Mouse (Mus musculus) midbrain, embryonic 14.5 days (tissue): ENCODE data around the gene Chl1. TPM values are rescaled to one million over a fixed set of nuclear protein-coding genes. Genes with fewer than 3 reads are reported as not detected.

Experiments
- ATAC-seq: fragments of 200-750 bp; cut with Nextera tagmentation; 2 replicates; pipeline ENCODE4 v1.8.0; 2017; ENCODE audit warnings: moderate number of reproducible peaks, moderate library complexity; ENCODE audit not compliant: low FRiP score, low TSS enrichment
- DNase-seq: peaks from one replicate; pipeline ENCODE4 v3.0.0-alpha.2; 2015
- H3K27ac ChIP-seq: fragments of 300-500 bp; sonication (generic); replicated peaks from 2 replicates; pipeline ENCODE4 v1.5.1; 2014; ENCODE audit warnings: mild to moderate bottlenecking, low read depth, low read length, moderate library complexity
- H3K27me3 ChIP-seq: fragments of 300-500 bp; sonication (generic); 2 replicates; pipeline ENCODE4 v1.6.1; 2014; ENCODE audit warnings: low read length, control low read depth, mixed read lengths; ENCODE audit not compliant: control insufficient read depth, insufficient read depth
- H3K36me3 ChIP-seq: fragments of 300-500 bp; sonication (generic); 2 replicates; pipeline ENCODE4 v1.6.1; 2014; ENCODE audit warnings: low read length, control low read depth; ENCODE audit not compliant: control insufficient read depth, insufficient read depth
- H3K4me1 ChIP-seq: fragments of 300-500 bp; sonication (generic); 2 replicates; pipeline ENCODE4 v1.6.1; 2014; ENCODE audit warnings: mild to moderate bottlenecking, antibody characterized with exemption, low read length, control low read depth; ENCODE audit not compliant: control insufficient read depth, insufficient read depth
- H3K4me2 ChIP-seq: fragments of 300-500 bp; sonication (generic); 2 replicates; pipeline ENCODE4 v1.6.1; 2014; ENCODE audit warnings: mild to moderate bottlenecking, low read length, moderate library complexity
- H3K4me3 ChIP-seq: fragments of 300-500 bp; sonication (generic); replicated peaks from 2 replicates; pipeline ENCODE4 v1.5.1; 2014; ENCODE audit warnings: low read depth, low read length
- H3K9ac ChIP-seq: fragments of 300-500 bp; sonication (generic); replicated peaks from 2 replicates; pipeline ENCODE4 v1.6.1; 2014; ENCODE audit warnings: mild to moderate bottlenecking, low read length, moderate library complexity
- H3K9me3 ChIP-seq: fragments of 300-500 bp; sonication (generic); 2 replicates; pipeline ENCODE4 v1.6.1; 2016; ENCODE audit warnings: low read length, control low read depth, mixed read lengths; ENCODE audit not compliant: control insufficient read depth
- WGBS: fragments of 180-500 bp; shearing (Covaris S2); extraction: QIAGEN DNeasy Blood & Tissue Kit; methylation state at CpG from one replicate; pipeline ENCODE4 v1.1.7; 2014; 5-methylcytosine and 5-hydroxymethylcytosine counted together
- polyA plus RNA-seq: library from polyadenylated mRNA; unstranded; fragments of >200 nt; fragmentation: Nextera tagmentation; extraction: Ambion mirVana; gene quantifications from 2 replicates; pipeline ENCODE4 v1.2.1, GENCODE M21; 2014

Chl1 gene
- polyA plus RNA-seq, 1 experiment from 2014 or later: 146 TPM

DNA sequence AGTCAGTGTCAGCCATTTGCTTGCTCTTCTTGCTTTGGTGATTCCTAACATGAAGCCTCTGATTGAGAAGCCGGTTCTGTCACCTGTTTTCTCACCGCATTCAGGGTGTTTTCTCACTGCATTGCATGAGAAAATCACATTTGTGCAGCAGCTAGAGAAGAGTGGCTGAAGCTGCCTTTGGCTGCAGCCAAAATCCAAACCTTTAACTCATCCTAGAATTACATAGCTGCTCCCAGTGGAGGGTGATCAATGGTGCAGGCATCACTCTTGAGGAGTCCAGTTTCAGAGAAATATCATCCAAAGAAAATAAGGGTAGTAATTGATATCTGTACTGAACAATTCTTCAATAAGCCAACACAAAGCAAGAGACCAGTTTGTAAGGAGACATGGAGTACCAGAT is 154.8 kb downstream of the Chl1 start:
- no peak overlapping the region for H3K9ac ChIP-seq
- H3K4me3 ChIP-seq: no peak overlapping the region
- H3K4me2 ChIP-seq: no peak overlapping the region
- H3K4me1 ChIP-seq: no peaks in the 10 kb centered on the region
- H3K27ac ChIP-seq: peak overlapping the region; percentile 67
- H3K27me3 ChIP-seq: no peaks in the 10 kb centered on the region
- DNase-seq (no peak), ATAC-seq (no peak)
- H3K9me3 ChIP-seq: no peaks in the 10 kb centered on the region
- 79% methylated on average over 2 of the region's 2 CpGs for WGBS
- H3K36me3 ChIP-seq: peaks cover 6% of the 10 kb centered on the region; the same call in 1 of the 2 replicates

- Histone ChIP-seq H3K4me2 (no peak overlapping the region), H3K27ac (peak overlapping the region; percentile 67), H3K4me1 (no peaks in the 10 kb centered on the region), H3K36me3 (peaks cover 6% of the 10 kb centered on the region; the same call in 1 of the 2 replicates), H3K27me3 (no peaks in the 10 kb centered on the region), H3K4me3 (no peak overlapping the region), H3K9me3 (no peaks in the 10 kb centered on the region), H3K9ac (no peak overlapping the region)
- WGBS: 60% methylated on average over 9 of the region's 9 CpGs
- no peak for ATAC-seq
- peak; percentile 34 for DNase-seq
Observed at GRCm38 (mm10) chr6:103665677-103666316, 155.4 kb downstream of the Chl1 start.

- Histone ChIP-seq H3K27me3 (no peaks in the 10 kb centered on the region), H3K36me3 (peaks cover 15% of the 10 kb centered on the region), H3K4me2 (no peak overlapping the region), H3K4me1 (0 out of 2 replicates have a peak, but pooled peaks cover 2% of the 10 kb centered on the region), H3K9me3 (no peaks in the 10 kb centered on the region), H3K27ac (no peak overlapping the region), H3K4me3 (no peak overlapping the region), H3K9ac (no peak overlapping the region)
- 94% methylated on average over 3 of the region's 3 CpGs for WGBS
- DNase-seq (no peak), ATAC-seq (no peak)
Observed at GRCm38 (mm10) chr6:103673111-103673510, 162.7 kb downstream of the Chl1 start.

- DNase-seq (peak; percentile 29), ATAC-seq (no peak)
- H3K4me2 ChIP-seq: no peak overlapping the region
- no peaks in the 10 kb centered on the region for H3K9me3 ChIP-seq
- H3K9ac ChIP-seq: no peak overlapping the region
- H3K4me3 ChIP-seq: no peak overlapping the region
- H3K36me3 ChIP-seq: peaks cover 11% of the 10 kb centered on the region
- no peak overlapping the region for H3K27ac ChIP-seq
- H3K27me3 ChIP-seq: no peaks in the 10 kb centered on the region
- 66% methylated on average over 6 of the region's 6 CpGs for WGBS
- 0 out of 2 replicates have a peak, but pooled peaks cover 2% of the 10 kb centered on the region for H3K4me1 ChIP-seq
Observed at GRCm38 (mm10) chr6:103674332-103674731, 163.9 kb downstream of the Chl1 start.

DNA sequence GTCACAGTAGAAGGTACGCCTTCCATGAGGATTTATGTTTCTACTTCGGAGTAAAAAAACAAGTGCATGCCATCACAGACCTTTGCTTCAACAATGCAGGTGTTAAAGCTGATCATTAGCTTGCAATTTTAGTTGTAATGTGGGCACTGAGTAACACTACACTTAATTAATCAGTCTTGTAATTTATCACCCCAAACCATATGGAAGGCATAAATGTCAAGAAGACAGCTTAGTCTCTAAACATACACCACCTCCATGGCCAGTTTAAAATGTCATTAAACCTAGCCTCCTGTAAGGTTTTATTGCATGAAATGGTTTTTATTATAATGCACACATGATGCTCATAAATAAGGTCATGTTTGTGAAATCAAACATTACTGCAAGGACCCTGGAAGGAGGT is 164.8 kb downstream of the Chl1 start:
- no peaks in the 10 kb centered on the region for H3K9me3 ChIP-seq
- no peak overlapping the region for H3K4me3 ChIP-seq
- no peak overlapping the region for H3K4me2 ChIP-seq
- ATAC-seq (no peak), DNase-seq (no peak)
- H3K36me3 ChIP-seq: peaks cover 11% of the 10 kb centered on the region
- 98% methylated on average over 2 of the region's 2 CpGs for WGBS
- H3K9ac ChIP-seq: no peak overlapping the region
- H3K4me1 ChIP-seq: 0 out of 2 replicates have a peak, but pooled peaks cover 2% of the 10 kb centered on the region
- H3K27me3 ChIP-seq: no peaks in the 10 kb centered on the region
- H3K27ac ChIP-seq: no peak overlapping the region

DNA sequence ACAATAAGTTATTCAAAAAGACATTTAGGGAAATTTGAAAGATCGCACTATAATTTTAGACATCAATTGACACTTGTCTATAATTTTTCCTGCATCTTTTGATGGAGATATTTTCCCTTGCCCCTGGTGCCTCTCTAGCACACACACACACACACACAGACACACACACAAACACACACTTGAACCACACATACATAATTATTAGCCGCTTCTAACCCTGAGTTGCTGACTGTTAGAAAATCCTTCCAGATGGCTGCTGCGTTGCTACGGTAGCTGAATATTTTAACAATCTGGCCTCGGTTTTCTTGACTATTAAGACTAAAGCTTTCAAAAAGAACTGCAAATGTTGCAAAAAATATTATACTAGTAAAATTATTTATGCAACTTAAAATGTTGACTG is 166.3 kb downstream of the Chl1 start:
- DNase-seq (peak; percentile 54), ATAC-seq (no peak)
- Histone ChIP-seq H3K36me3 (peaks cover 9% of the 10 kb centered on the region), H3K9ac (no peak overlapping the region), H3K4me1 (0 out of 2 replicates have a peak, but pooled peaks cover 2% of the 10 kb centered on the region), H3K9me3 (no peaks in the 10 kb centered on the region), H3K27ac (no peak overlapping the region), H3K27me3 (no peaks in the 10 kb centered on the region), H3K4me3 (no peak overlapping the region), H3K4me2 (no peak overlapping the region)
- 31% methylated on average over 5 of the region's 5 CpGs for WGBS

- 0 out of 2 replicates have a peak, but pooled peaks cover 2% of the 10 kb centered on the region for H3K4me1 ChIP-seq
- DNase-seq (no peak), ATAC-seq (no peak)
- no peaks in the 10 kb centered on the region for H3K9me3 ChIP-seq
- H3K27me3 ChIP-seq: no peaks in the 10 kb centered on the region
- WGBS: 98% methylated on average over 1 of the region's 1 CpGs
- no peak overlapping the region for H3K27ac ChIP-seq
- no peak overlapping the region for H3K4me3 ChIP-seq
- H3K9ac ChIP-seq: no peak overlapping the region
- H3K36me3 ChIP-seq: peaks cover 5% of the 10 kb centered on the region
- no peak overlapping the region for H3K4me2 ChIP-seq
Observed at GRCm38 (mm10) chr6:103677072-103677471, 166.7 kb downstream of the Chl1 start.

GRCm38 (mm10) chr6:103682854-103683574 is 172.6 kb downstream of the Chl1 start:
- H3K9ac ChIP-seq: no peak overlapping the region
- no peaks in the 10 kb centered on the region for H3K4me1 ChIP-seq
- peak; percentile 95 for DNase-seq
- H3K4me3 ChIP-seq: no peak overlapping the region
- WGBS: 17% methylated on average over 8 of the region's 8 CpGs
- no peaks in the 10 kb centered on the region for H3K9me3 ChIP-seq
- peak; percentile 73; the same call in 1 of the 2 replicates for ATAC-seq
- peaks cover 6% of the 10 kb centered on the region; the same call in 1 of the 2 replicates for H3K36me3 ChIP-seq
- no peak overlapping the region for H3K4me2 ChIP-seq
- H3K27me3 ChIP-seq: no peaks in the 10 kb centered on the region
- no peak overlapping the region for H3K27ac ChIP-seq
